Mouse (Mus musculus): Measurements from ENCODE around the gene Frs3. TPM values are rescaled to one million over a fixed set of nuclear protein-coding genes. Genes with fewer than 3 reads are reported as not detected.

The Frs3 gene
- polyA plus RNA-seq, 1 experiment from 2014 or later, result 11.8 TPM

- Histone ChIP-seq H3K27me3 (no peaks in the 10 kb centered on the region), H3K4me1 (no peaks in the 10 kb centered on the region), H3K9ac (no peak overlapping the region), H3K4me3 (no peak overlapping the region), H3K9me3 (replicated peaks) (no peaks in the 10 kb centered on the region), H3K36me3 (ENCODE audit: poor library complexity, severe bottlenecking) (no peaks in the 10 kb centered on the region), H3K27ac (no peak overlapping the region), H3K4me2 (no peak overlapping the region)
- no peak for ATAC-seq
- WGBS, result 79% methylated on average over 3 of the region's 3 CpGs
These were observed 21.2 kb downstream of the Frs3 start for GRCm38 (mm10) chr17:47710036-47710435.

DNA sequence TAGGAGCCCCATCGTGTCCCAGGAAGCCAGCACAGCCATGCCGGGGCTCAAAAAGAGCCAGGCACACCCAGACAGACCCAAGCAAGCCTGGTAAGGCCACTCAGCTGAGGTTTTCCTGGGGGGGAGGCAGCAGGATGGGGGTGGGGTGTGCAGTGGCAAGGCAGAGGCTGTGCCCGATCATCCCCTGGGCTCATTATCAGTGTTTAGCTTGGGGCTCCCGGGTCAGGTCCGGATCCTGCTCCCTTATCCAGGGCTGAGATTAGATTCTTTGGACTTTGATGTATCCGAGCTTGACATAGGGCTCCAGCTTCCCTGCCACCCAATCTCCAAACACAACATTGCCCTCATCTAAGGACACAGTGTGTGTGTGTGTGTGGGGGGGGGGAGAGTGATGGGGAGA lies 23.1 kb downstream of the Frs3 start:
- no peak for ATAC-seq
- 64% methylated on average over 6 of the region's 6 CpGs for WGBS

DNA sequence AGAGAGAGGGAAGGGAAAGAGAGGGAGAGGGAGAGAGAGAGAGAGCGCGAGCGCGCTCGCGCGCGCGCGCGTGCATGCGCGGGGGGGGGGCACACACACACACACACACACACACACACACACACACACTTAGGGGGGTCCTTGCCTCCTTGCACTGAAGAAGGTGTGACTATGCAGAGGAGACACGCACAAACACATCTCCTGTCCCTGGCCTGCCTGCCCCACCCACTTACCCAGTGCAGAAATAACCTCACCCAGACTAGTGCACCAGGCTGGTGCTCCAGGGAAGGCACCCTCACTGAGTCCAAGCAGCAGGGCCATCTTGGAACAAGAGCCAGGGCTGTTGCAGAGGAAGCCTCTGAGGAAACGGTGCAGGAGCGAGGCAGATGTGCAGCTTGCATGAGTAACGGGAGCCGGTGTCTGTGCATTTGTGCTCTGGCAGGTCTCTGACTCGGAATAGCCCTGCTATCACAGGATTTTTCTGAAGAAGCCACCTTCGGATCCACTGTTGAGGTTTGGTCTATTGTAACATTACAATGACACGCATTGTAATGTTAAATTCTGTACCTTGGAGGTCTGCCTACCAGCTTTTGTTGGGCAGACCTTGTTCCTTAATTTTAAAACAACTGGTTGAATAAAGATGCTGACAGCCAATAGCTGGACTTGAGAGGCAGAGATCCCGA lies 24.2 kb downstream of the Frs3 start:
- Histone ChIP-seq H3K4me2 (no peak overlapping the region), H3K9me3 (replicated peaks) (no peaks in the 10 kb centered on the region), H3K4me3 (no peak overlapping the region), H3K27ac (no peak overlapping the region), H3K4me1 (no peaks in the 10 kb centered on the region), H3K27me3 (no peaks in the 10 kb centered on the region), H3K9ac (no peak overlapping the region), H3K36me3 (ENCODE audit: poor library complexity, severe bottlenecking) (no peaks in the 10 kb centered on the region)
- ATAC-seq, result no peak
- WGBS, result 45% methylated on average over 12 of the region's 22 CpGs

More for the DNA sequence above, 23.1 kb downstream of the Frs3 start:
- H3K9me3 ChIP-seq (replicated peaks), result no peaks in the 10 kb centered on the region
- no peaks in the 10 kb centered on the region for H3K27me3 ChIP-seq
- no peak overlapping the region for H3K27ac ChIP-seq
- no peak overlapping the region for H3K9ac ChIP-seq
- no peaks in the 10 kb centered on the region for H3K4me1 ChIP-seq
- no peaks in the 10 kb centered on the region for H3K36me3 ChIP-seq (ENCODE audit: poor library complexity, severe bottlenecking)
- H3K4me2 ChIP-seq, result no peak overlapping the region
- H3K4me3 ChIP-seq, result no peak overlapping the region

DNA sequence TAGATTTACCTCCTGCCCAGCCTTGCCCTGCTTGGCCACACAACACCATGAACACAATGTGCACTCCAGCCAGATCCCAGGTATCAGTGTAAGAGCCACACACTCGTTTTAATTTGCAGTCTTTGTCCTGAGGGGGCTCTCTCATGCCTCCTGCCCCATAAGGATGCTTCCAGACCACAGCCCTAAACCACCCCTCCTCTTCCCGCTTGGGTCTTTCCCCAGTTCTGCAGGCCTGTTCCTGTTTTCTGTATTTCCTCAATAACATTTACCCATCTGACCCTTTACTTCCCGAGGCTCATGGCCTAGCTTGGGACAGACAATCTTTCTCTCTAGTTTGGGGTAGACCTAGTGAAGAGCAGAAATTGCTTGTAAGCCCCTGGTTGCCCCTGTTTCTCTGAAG lies 26.2 kb downstream of the Frs3 start:
- ATAC-seq, result no peak
- 71% methylated on average over 3 of the region's 3 CpGs for WGBS

GRCm38 (mm10) chr17:47721183-47721582 lies 32.4 kb downstream of the Frs3 start:
- no peak for ATAC-seq
- Histone ChIP-seq H3K9ac (no peak overlapping the region), H3K27me3 (no peaks in the 10 kb centered on the region), H3K9me3 (replicated peaks) (no peaks in the 10 kb centered on the region), H3K4me1 (no peaks in the 10 kb centered on the region), H3K36me3 (ENCODE audit: poor library complexity, severe bottlenecking) (no peaks in the 10 kb centered on the region), H3K4me3 (no peak overlapping the region), H3K27ac (no peak overlapping the region), H3K4me2 (no peak overlapping the region)
- WGBS, result 87% methylated on average over 4 of the region's 4 CpGs

More for the DNA sequence above, 26.2 kb downstream of the Frs3 start:
- Histone ChIP-seq H3K4me2 (no peak overlapping the region), H3K4me3 (no peak overlapping the region), H3K9me3 (replicated peaks) (no peaks in the 10 kb centered on the region), H3K9ac (no peak overlapping the region), H3K4me1 (no peaks in the 10 kb centered on the region), H3K36me3 (ENCODE audit: poor library complexity, severe bottlenecking) (no peaks in the 10 kb centered on the region), H3K27ac (no peak overlapping the region), H3K27me3 (no peaks in the 10 kb centered on the region)

GRCm38 (mm10) chr17:47726566-47726965 lies 37.7 kb downstream of the Frs3 start, which contains the start of gene Pgc:
Gene Pgc, plus strand, starts transcription at chr17:47726842.
- no peak for ATAC-seq
- H3K4me3 ChIP-seq, result no peak within 1 kb of the TSS
- no peaks in the 10 kb centered on the region for H3K9me3 ChIP-seq (replicated peaks)
- H3K27me3 ChIP-seq, result no peaks in the 10 kb centered on the region; the same call in 1 of the 2 replicates
- no peak within 1 kb of the TSS for H3K27ac ChIP-seq
- H3K36me3 ChIP-seq (ENCODE audit: poor library complexity, severe bottlenecking), result no peaks in the 10 kb centered on the region
- H3K4me1 ChIP-seq, result no peaks in the 10 kb centered on the region
- H3K9ac ChIP-seq, result no peak within 1 kb of the TSS
- 86% methylated on average over 11 of the region's 11 CpGs for WGBS
- H3K4me2 ChIP-seq, result no peak within 1 kb of the TSS

- no peaks in the 10 kb centered on the region for H3K36me3 ChIP-seq (ENCODE audit: poor library complexity, severe bottlenecking)
- WGBS, result 50% methylated on average over 24 of the region's 24 CpGs
- no peak for ATAC-seq
These were observed 42.1 kb downstream of the Frs3 start for GRCm38 (mm10) chr17:47730633-47731575.

GRCm38 (mm10) chr17:47735553-47736100 lies 46.8 kb downstream of the Frs3 start:
- Histone ChIP-seq H3K4me1 (peaks cover 27% of the 10 kb centered on the region), H3K27ac (no peak overlapping the region), H3K27me3 (peaks cover 34% of the 10 kb centered on the region), H3K4me2 (no peak overlapping the region), H3K9ac (no peak overlapping the region), H3K9me3 (replicated peaks) (no peaks in the 10 kb centered on the region), H3K4me3 (no peak overlapping the region), H3K36me3 (ENCODE audit: poor library complexity, severe bottlenecking) (no peaks in the 10 kb centered on the region)
- ATAC-seq, result no peak
- WGBS, result 77% methylated on average over 14 of the region's 14 CpGs

More at GRCm38 (mm10) chr17:47730633-47731575, 42.1 kb downstream of the Frs3 start:
- no peaks in the 10 kb centered on the region for H3K9me3 ChIP-seq (replicated peaks)
- no peak overlapping the region for H3K27ac ChIP-seq
- H3K4me1 ChIP-seq, result no peaks in the 10 kb centered on the region
- no peak overlapping the region for H3K4me3 ChIP-seq
- no peak overlapping the region for H3K4me2 ChIP-seq
- no peak overlapping the region for H3K9ac ChIP-seq
- H3K27me3 ChIP-seq, result no peaks in the 10 kb centered on the region; the same call in 1 of the 2 replicates

GRCm38 (mm10) chr17:47736856-47737255 lies 48.0 kb downstream of the Frs3 start, which contains the start of gene Tfeb:
Gene Tfeb, plus strand, starts transcription at chr17:47737030.
- peak; percentile 88 for ATAC-seq
- peak within 1 kb of the TSS; percentile 91 for H3K4me2 ChIP-seq
- H3K4me3 ChIP-seq, result peak within 1 kb of the TSS; percentile 56
- peak within 1 kb of the TSS; percentile 66 for H3K9ac ChIP-seq
- H3K27me3 ChIP-seq, result peaks cover 34% of the 10 kb centered on the region
- H3K4me1 ChIP-seq, result peaks cover 27% of the 10 kb centered on the region
- no peak within 1 kb of the TSS for H3K27ac ChIP-seq
- no peaks in the 10 kb centered on the region for H3K36me3 ChIP-seq (ENCODE audit: poor library complexity, severe bottlenecking)
- no peaks in the 10 kb centered on the region for H3K9me3 ChIP-seq (replicated peaks)
- WGBS, result under 1% methylated on average over 35 of the region's 47 CpGs

DNA sequence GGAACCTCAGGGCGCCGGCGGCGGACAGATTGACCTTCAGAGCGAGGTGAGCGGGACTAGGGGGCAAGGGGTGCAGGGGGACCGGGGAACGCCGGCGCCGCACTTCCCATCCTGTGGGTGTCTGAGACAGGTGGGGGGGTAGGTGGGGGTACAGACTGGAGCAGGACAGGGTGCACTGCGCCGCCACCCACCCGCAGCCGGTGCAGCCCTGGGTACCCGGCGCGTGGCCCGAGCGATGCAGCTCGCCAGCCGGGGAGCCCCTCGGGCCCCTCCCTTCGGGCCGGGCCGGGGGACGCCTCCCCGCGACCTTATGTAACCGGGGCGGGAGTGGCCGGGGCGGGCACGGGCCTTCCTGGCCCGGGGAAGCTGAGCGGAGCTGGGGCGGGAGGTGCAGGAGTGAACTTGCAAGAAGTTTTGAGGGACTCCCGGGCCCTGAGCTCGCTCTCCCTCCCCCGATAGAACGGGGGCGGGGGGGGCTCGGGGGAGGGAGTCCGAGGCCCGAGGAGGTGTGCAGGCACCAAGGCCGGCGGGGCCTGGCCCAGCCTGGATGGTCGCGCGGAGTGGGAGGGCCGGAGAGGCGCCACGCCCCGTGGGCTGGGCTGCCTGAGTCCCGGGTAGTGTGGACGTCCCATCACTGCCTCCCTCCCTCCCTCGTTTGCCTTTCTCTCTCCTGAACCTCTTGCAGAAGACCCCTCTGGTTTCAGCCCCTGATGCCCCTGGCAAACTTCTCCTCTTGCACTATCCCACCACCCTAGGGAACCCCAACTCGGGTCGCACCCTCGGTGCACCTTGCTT lies 48.6 kb downstream of the Frs3 start:
- Histone ChIP-seq H3K27ac (no peak overlapping the region), H3K27me3 (peaks cover 34% of the 10 kb centered on the region), H3K36me3 (ENCODE audit: poor library complexity, severe bottlenecking) (no peaks in the 10 kb centered on the region), H3K4me3 (peak overlapping the region; percentile 56), H3K9me3 (replicated peaks) (no peaks in the 10 kb centered on the region), H3K9ac (peak overlapping the region; percentile 66), H3K4me1 (peaks cover 27% of the 10 kb centered on the region), H3K4me2 (peak overlapping the region; percentile 91)
- peak; percentile 77 for ATAC-seq
- 1% methylated on average over 47 of the region's 60 CpGs for WGBS

DNA sequence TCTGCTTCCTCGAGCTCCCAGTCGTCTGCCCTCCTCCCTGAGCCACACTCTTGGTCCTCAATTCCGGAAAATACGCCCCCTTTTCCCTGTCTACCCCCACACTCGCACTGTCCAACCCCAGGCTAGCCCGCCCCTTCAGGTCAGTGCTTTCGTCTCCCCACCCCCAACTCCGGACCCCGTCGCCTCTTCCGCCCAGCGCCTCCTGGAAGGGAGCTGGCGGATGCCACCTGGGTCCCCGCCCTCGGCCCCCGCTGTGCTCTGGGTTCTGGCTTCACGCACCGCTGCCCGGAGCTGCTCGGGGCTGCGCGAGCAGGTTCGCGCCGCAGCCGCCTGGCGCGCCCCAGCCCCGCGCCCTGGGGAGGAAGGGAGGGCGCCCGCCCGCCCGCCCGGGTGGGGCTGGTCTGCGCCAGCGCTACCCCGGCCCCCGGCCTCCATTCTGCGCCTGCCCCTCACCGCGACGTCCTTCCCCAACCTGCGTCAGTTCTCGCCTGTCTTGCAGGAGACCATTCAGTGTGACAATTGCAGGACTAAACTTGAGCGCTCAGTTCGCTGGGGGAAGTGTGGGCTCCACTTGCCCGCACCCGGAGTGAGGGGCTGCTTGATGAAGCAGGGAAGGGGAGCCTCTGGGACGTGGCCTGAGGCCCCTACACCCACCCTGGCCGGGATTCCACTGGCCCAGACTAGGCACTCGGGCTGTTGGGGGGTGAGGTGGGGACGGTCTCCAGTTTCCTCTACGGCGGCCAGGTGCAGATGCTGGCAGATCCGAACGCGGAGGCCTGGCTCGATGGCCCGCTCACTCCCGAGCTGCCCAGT lies 49.4 kb downstream of the Frs3 start:
- WGBS, result 1% methylated on average over 53 of the region's 61 CpGs
- H3K36me3 ChIP-seq (ENCODE audit: poor library complexity, severe bottlenecking), result no peaks in the 10 kb centered on the region
- peak overlapping the region; percentile 56 for H3K4me3 ChIP-seq
- ATAC-seq, result peak; percentile 27
- H3K27ac ChIP-seq, result no peak overlapping the region
- no peaks in the 10 kb centered on the region for H3K9me3 ChIP-seq (replicated peaks)
- H3K27me3 ChIP-seq, result peaks cover 34% of the 10 kb centered on the region
- H3K9ac ChIP-seq, result peak overlapping the region; percentile 12
- peak overlapping the region; percentile 91 for H3K4me2 ChIP-seq
- peaks cover 27% of the 10 kb centered on the region for H3K4me1 ChIP-seq
